In genomic region chr2:151702851-151703190, GRCm38 (mm10) we compare ENCODE assay signal across 9 mouse cellular contexts. TPM values are rescaled to one million over a fixed set of nuclear protein-coding genes. Genes with fewer than 3 reads are reported as not detected.
DNase-seq lines count a peak whose midpoint lies in the region; ATAC-seq and TF ChIP-seq lines count a peak whose summit lies in the region.
"Had no signal": no experiment of that assay in that cellular context is flagged by ENCODE, and none has a peak within 500 bp of the region (broad histone marks: within the 10 kb centered on the region; RNA-seq: fewer than 3 reads in every experiment).

No protein-coding gene starts in this region.

- ATAC-seq in heart, embryonic 14.5 days (ENCODE audit: insufficient number of reproducible peaks, insufficient read depth, low FRiP score, low read depth), result peak; percentile 33
- peak; percentile 47 for ATAC-seq in Patski
- peak; percentile 61; the same call in 1 of the 2 replicates for ATAC-seq in forebrain, embryonic 13.5 days
- 0 out of 2 replicates have a peak, but pooled peaks have one; percentile 9 for ATAC-seq in liver, embryonic 13.5 days (ENCODE audit: low read depth)
- 0 out of 2 replicates have a peak, but pooled peaks have one; percentile 21 for ATAC-seq in stomach, embryonic 14.5 days (ENCODE audit: insufficient number of reproducible peaks, insufficient read depth, low FRiP score, low read depth)

- peak overlapping the region; percentile 53 to 63 for H3K4me3 ChIP-seq in heart, embryonic 14.5 days (ENCODE audit: control insufficient read depth in 1 of 2, insufficient read depth in 1 of 2, low read depth in 1 of 2, low read length in 2 of 2)
- peak overlapping the region; percentile 80 for H3K4me3 ChIP-seq in forebrain, embryonic 13.5 days
- H3K4me3 ChIP-seq in liver, embryonic 13.5 days (replicated peaks), result peak overlapping the region; percentile 48
- H3K4me3 ChIP-seq in stomach, embryonic 14.5 days (ENCODE audit: low read depth, low read length), result peak overlapping the region; percentile 53

- 2% methylated on average over 16 of the region's 17 CpGs for WGBS in heart, embryonic 14.5 days
- under 1% methylated on average over 17 of the region's 17 CpGs for WGBS in forebrain, embryonic 13.5 days
- 4% methylated on average over 17 of the region's 17 CpGs for WGBS in liver, embryonic 13.5 days (ENCODE audit: insufficient replicate concordance)
- 2% methylated on average over 15 of the region's 17 CpGs for whole genome bisulfite sequencing in stomach, embryonic 14.5 days

- H3K4me1 ChIP-seq in heart, embryonic 14.5 days (ENCODE audit: control insufficient read depth in 2 of 2, insufficient read depth in 2 of 2, low read length in 2 of 2), result peaks cover 4% of the 10 kb centered on the region in 2 experiments; a peak in 3 of 4 replicates
- peaks cover 20% of the 10 kb centered on the region for H3K4me1 ChIP-seq in forebrain, embryonic 13.5 days
- peaks cover 9% of the 10 kb centered on the region; the same call in 1 of the 2 replicates for H3K4me1 ChIP-seq in liver, embryonic 13.5 days (replicated peaks)
- H3K4me1 ChIP-seq in stomach, embryonic 14.5 days (ENCODE audit: control insufficient read depth, insufficient read depth, low read length), result 0 out of 2 replicates have a peak, but pooled peaks cover 4% of the 10 kb centered on the region

- DNase-seq in heart, postnatal 36 days, result no peak
- DNase-seq in Patski (ENCODE audit: low read depth, low spot score), result no peak
- no peak for DNase-seq in liver, embryonic 13.5 days
- DNase-seq in urinary bladder, adult 2 months (ENCODE audit: low spot score), result no peak
- no peak for DNase-seq in kidney, postnatal 10 days

- peaks cover 44% of the 10 kb centered on the region for H3K27me3 ChIP-seq in heart, embryonic 14.5 days (ENCODE audit: control insufficient read depth, insufficient read depth, low read length)
- peaks cover 29% of the 10 kb centered on the region for H3K27me3 ChIP-seq in Patski
- peaks cover 6% of the 10 kb centered on the region; the same call in 1 of the 2 replicates for H3K27me3 ChIP-seq in forebrain, embryonic 13.5 days
- H3K27me3 ChIP-seq in liver, embryonic 13.5 days, result peaks cover 69% of the 10 kb centered on the region
- 0 out of 2 replicates have a peak, but pooled peaks cover 10% of the 10 kb centered on the region for H3K27me3 ChIP-seq in stomach, embryonic 14.5 days (ENCODE audit: control insufficient read depth, insufficient read depth, low read length)

- POLR2A ChIA-PET in Patski (lab: Charles Lee), result no interaction called here

- no peak overlapping the region for H3K27ac ChIP-seq in heart, embryonic 14.5 days (replicated peaks in 1 of 2; ENCODE audit: control insufficient read depth in 1 of 2, insufficient read depth in 1 of 2, low read depth in 2 of 2, low read length in 2 of 2)
- peak overlapping the region; percentile 44 for H3K27ac ChIP-seq in forebrain, embryonic 13.5 days
- H3K27ac ChIP-seq in liver, embryonic 13.5 days, result no peak overlapping the region
- no peak overlapping the region for H3K27ac ChIP-seq in stomach, embryonic 14.5 days (ENCODE audit: low read length)
- H3K27ac ChIP-seq: macrophage had no signal

- peak overlapping the region; percentile 99 for H3K4me2 ChIP-seq in heart, embryonic 14.5 days (ENCODE audit: low read length)
- peak overlapping the region; percentile 94 for H3K4me2 ChIP-seq in forebrain, embryonic 13.5 days
- peak overlapping the region; percentile 69 for H3K4me2 ChIP-seq in liver, embryonic 13.5 days
- peak overlapping the region; percentile 96 for H3K4me2 ChIP-seq in stomach, embryonic 14.5 days (replicated peaks; ENCODE audit: low read depth, low read length)

- in situ Hi-C loops in Patski (cut with MboI; ENCODE audit: low pct_unique_long_range_greater_than_20kb), result no loop called here

- intact Hi-C loops in heart, postnatal 36 days (cut with DNase I), result no loop called here

- no peaks in the 10 kb centered on the region for H3K9me3 ChIP-seq in heart, embryonic 14.5 days (ENCODE audit: control insufficient read depth, low read length)
- H3K9me3 ChIP-seq in forebrain, embryonic 13.5 days (replicated peaks), result no peaks in the 10 kb centered on the region
- H3K9me3 ChIP-seq in liver, embryonic 13.5 days (replicated peaks), result no peaks in the 10 kb centered on the region
- H3K9me3 ChIP-seq in stomach, embryonic 14.5 days (ENCODE audit: control insufficient read depth, low read depth, low read length), result no peaks in the 10 kb centered on the region

- CTCF ChIA-PET in Patski (lab: Charles Lee), result interaction anchor here (1.6 kb wide), 1 partner anchor 9 kb away, joined by 3 read pairs; no protein-coding TSS in a partner anchor

- peak overlapping the region; percentile 78 for H3K9ac ChIP-seq in heart, embryonic 14.5 days (ENCODE audit: low read length)
- H3K9ac ChIP-seq in forebrain, embryonic 13.5 days, result peak overlapping the region; percentile 92
- H3K9ac ChIP-seq in liver, embryonic 13.5 days, result peak overlapping the region; percentile 33; the same call in 1 of the 2 replicates
- peak overlapping the region; percentile 58 for H3K9ac ChIP-seq in stomach, embryonic 14.5 days (replicated peaks; ENCODE audit: low read depth, low read length)

- no peaks in the 10 kb centered on the region for H3K36me3 ChIP-seq in heart, embryonic 14.5 days (ENCODE audit: control insufficient read depth, insufficient read depth, low read length)
- H3K36me3 ChIP-seq in forebrain, embryonic 13.5 days (ENCODE audit: poor library complexity, severe bottlenecking), result peaks cover 20% of the 10 kb centered on the region; the same call in 1 of the 2 replicates
- H3K36me3 ChIP-seq in liver, embryonic 13.5 days, result no peaks in the 10 kb centered on the region
- H3K36me3 ChIP-seq in stomach, embryonic 14.5 days (ENCODE audit: control insufficient read depth, insufficient read depth, low read length), result no peaks in the 10 kb centered on the region

- no peak for TF ChIP-seq CTCF in Patski (IDR thresholded peaks at IDR 0.05)

RNA-seq across cellular contexts. Expression of gene Tmem74b, which starts 1.0 kb away (rescaled TPM):
- 1.1 and 1.9 TPM in 2 replicates for polyA plus RNA-seq in heart, embryonic 14.5 days (2014; fragmentation: Nextera tagmentation; extraction: Ambion mirVana)
- 1 to 10 TPM; 4.3 to 5.2 TPM for total RNA-seq in heart, postnatal 36 days (2021)
- polyA plus RNA-seq in Patski (2021), result 0.18 TPM
- polyA plus RNA-seq in forebrain, embryonic 13.5 days (2015; fragmentation: Nextera tagmentation; extraction: Ambion mirVana), result 13.3 and 16.9 TPM in 2 replicates
- 0.07 TPM in 2 replicates for polyA plus RNA-seq in liver, embryonic 13.5 days (2015; fragmentation: Nextera tagmentation; extraction: Ambion mirVana)
- 1.1 and 1.6 TPM in 2 replicates for polyA plus RNA-seq in stomach, embryonic 14.5 days (2014; fragmentation: Nextera tagmentation; extraction: Ambion mirVana)
- polyA plus RNA-seq in urinary bladder, adult 2 months (2012; rRNA removed), result 0.27 and 0.39 TPM in 2 replicates
- polyA plus RNA-seq: macrophage had no signal

RNA-seq across cellular contexts. Expression of gene Rad21l, which starts 34.5 kb away (rescaled TPM):
- polyA plus RNA-seq in heart, embryonic 14.5 days (2014; fragmentation: Nextera tagmentation; extraction: Ambion mirVana), result not detected in 2 replicates
- total RNA-seq in heart, postnatal 36 days (2021), result not detected
- polyA plus RNA-seq in Patski (2021), result not detected
- polyA plus RNA-seq in forebrain, embryonic 13.5 days (2015; fragmentation: Nextera tagmentation; extraction: Ambion mirVana), result 0.10 TPM in 1 of 2 replicates, not detected in the other
- not detected in 2 replicates for polyA plus RNA-seq in liver, embryonic 13.5 days (2015; fragmentation: Nextera tagmentation; extraction: Ambion mirVana)
- not detected in 2 replicates for polyA plus RNA-seq in stomach, embryonic 14.5 days (2014; fragmentation: Nextera tagmentation; extraction: Ambion mirVana)
- polyA plus RNA-seq in urinary bladder, adult 2 months (2012; rRNA removed), result not detected in 2 replicates
- polyA plus RNA-seq: macrophage had no signal

RNA-seq across cellular contexts. Expression of gene Psmf1, which starts 41.2 kb away (rescaled TPM):
- 30.9 and 33.7 TPM in 2 replicates for polyA plus RNA-seq in heart, embryonic 14.5 days (2014; fragmentation: Nextera tagmentation; extraction: Ambion mirVana)
- 10 to 100 TPM; 21.3 to 25.6 TPM for total RNA-seq in heart, postnatal 36 days (2021)
- 35.1 TPM for polyA plus RNA-seq in Patski (2021)
- 49.9 and 50.9 TPM in 2 replicates for polyA plus RNA-seq in forebrain, embryonic 13.5 days (2015; fragmentation: Nextera tagmentation; extraction: Ambion mirVana)
- polyA plus RNA-seq in liver, embryonic 13.5 days (2015; fragmentation: Nextera tagmentation; extraction: Ambion mirVana), result 49.1 and 51.6 TPM in 2 replicates
- 43.1 and 44.3 TPM in 2 replicates for polyA plus RNA-seq in stomach, embryonic 14.5 days (2014; fragmentation: Nextera tagmentation; extraction: Ambion mirVana)
- 30.3 and 32.5 TPM in 2 replicates for polyA plus RNA-seq in urinary bladder, adult 2 months (2012; rRNA removed)

Comparison
In these comparisons a context has a peak if more than half of its experiments do, and no peak if none do; other contexts are left out.
1. ATAC-seq: peak in every context shown above with its lines; median percentile 61 in forebrain, embryonic 13.5 days; 47 in Patski; 33 in heart, embryonic 14.5 days; 21 in stomach, embryonic 14.5 days; 9 in liver, embryonic 13.5 days.
2. H3K9ac ChIP-seq: peak in every context shown above with its lines; median percentile 92 in forebrain, embryonic 13.5 days; 78 in heart, embryonic 14.5 days; 58 in stomach, embryonic 14.5 days; 33 in liver, embryonic 13.5 days.